Mouse (Mus musculus): ENCODE measurements around the gene Cers6.

The Cers6 gene

DNA sequence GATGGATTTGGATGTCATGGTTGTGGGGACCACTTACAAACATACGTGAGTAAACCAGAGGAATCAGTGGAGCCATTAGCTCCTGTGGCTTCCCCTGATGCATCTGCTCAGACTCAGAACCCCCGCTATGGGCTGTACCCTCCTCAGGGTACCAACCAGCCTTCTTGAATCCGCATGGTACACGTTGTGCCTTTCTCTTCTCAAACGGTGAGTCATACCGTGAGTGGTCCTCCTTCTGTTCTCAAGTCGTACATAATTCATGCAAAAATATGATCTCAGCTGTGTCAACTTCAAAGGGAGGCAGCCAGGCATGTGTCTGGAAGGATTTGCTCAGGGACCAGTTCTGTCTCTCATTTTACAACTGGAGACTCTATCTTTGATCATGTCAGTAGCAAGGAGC lies 23.3 kb downstream of the Cers6 start:
- DNase-seq (ENCODE audit: low spot score), result no peak

DNA sequence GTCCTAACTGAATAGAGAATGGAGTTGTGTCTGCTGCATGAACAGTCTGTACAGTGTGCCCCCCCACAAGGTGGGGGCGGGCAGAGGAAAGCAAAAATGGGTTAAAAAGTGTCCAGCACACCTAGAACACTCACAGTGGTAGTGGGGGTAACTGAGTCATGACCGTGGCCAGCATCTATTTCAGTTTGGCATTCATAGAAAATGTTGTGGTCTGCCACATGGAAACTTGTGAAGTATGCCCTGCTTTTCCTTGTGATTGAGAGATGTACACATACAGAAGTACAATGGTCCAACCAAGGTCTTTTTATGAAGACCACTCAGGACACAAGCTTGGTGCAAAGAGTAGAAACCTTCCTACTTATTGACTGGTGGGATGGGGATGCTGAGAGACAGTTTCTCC lies 24.0 kb downstream of the Cers6 start:
- DNase-seq (ENCODE audit: low spot score), result no peak

DNA sequence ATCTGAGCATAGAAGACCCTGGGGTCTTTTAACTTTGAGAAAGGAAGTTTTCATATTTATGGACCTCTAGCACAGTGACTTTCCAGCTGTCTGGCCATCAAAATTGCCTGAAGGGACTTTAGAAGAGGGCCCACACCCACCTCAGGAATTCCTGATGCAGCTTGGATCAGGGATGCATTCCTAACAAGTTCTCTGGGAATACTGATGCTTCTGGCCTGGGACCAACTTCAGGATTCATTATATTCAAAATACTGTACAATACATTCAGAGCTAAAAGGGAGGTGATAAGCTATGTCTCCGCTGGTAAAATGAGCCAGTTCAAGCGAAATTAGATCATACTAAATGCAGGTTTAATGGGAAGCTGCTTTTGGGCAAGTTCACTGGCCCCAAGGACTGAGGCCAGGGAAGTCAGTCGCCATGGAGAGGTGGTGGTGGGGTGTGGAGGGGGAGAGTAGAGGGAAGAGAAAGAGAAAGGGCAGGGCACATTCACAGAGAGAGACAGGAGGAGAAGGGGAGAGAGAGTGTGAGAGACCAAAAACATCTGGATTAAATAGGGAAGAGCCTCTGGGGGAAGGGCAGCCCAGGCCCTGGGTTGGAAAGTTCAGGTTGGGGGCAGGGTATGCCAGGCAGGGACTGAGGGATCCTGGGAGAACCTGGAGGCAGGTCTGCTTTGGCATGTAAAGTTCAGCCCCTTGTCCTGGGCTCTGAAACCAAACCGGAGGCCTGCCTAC lies 24.7 kb downstream of the Cers6 start:
- no peak for DNase-seq (ENCODE audit: low spot score)

DNA sequence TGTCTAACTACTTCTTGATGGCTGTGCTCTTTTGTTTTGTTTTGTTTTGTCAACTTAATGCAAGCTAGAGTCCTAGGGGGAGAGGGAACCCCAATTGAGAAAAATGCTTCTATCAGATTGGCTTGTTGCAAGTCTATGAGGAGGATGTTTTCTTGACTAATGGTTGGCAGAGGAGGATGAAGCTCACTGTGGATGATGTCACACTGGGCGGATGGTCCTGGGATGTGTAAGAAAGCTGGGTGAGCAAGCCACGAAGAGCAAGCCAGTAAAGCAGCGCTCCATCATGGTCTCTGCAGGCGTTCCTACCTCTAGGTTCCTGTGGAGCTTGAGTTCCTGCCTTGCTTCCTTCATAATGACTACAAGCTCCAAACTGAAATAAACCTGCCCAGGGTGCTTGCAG lies 25.4 kb downstream of the Cers6 start:
- no peak for DNase-seq (ENCODE audit: low spot score)

DNA sequence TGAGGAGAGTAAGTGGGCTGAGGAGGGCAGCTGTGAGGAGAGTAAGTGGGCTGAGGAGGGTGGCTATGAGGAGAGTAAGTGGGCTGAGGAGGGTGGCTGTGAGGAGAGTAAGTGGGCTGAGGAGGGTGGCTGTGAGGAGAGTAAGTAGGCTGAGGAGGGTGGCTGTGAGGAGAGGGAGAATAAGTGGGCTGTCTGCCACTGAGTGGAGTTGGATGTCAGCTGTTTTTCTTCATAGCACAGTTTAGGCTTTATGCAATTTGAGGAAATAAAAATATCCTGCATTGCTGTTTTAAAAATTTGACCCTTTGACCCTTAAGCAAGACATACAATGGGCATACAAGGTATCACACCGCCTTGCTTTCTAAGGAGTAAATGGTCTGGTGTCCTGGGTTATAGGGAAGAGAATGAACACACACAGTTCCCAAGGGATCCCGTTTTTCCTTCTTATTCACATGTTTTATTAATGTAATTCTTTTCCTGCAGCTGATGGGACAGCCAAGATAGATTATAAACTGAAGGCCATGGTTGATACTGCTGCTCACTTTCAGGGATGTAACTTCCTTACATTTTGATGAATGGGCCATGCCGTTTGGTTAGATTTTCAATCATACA lies 27.0 kb downstream of the Cers6 start:
- no peak for DNase-seq (ENCODE audit: low spot score)

DNA sequence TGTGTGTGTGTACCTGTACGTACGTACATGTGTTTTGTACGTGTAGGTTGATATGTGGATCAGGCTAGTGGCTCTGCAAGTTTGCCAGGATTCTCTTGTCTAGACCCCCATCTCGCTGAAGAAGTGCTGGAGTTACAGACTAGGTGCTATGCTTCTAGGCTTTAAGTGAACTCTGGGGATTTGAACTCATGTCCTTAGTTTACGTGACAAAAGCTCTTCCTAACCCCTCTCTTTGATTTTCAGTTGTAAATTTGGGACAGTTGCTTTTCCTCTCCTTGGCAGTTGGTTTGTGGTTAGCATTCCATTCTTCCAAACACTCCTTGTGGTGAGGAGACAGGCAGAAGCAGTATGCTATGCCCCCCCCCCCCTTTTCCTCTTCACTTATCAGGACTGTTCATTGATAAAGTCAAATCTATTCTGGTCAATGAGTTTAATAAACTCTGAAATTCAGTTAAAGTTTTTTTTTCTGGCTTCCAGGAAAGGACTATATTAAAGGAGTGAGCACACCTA lies 28.5 kb downstream of the Cers6 start:
- no peak for DNase-seq (ENCODE audit: low spot score)

DNA sequence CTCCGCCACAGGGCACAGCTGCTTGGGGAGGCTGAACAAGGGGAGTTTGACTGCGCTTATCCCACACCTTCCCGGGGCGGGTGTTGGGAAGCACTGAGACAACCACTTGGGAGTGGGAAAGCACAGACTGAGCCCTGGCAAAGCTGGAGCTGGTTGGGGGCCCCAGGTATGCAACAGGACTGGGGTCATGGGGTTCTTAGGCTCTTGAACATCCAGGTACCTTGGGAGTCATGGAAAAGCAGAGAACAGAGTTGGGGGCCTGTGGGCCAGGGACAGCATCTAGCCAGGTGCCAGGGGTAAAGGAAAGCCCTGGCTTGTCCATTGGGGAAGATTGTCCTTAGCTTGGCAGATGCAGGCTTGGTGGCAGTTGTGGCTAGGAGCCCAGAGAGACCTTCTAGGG lies 31.2 kb downstream of the Cers6 start:
- no peak for DNase-seq (ENCODE audit: low spot score)

DNA sequence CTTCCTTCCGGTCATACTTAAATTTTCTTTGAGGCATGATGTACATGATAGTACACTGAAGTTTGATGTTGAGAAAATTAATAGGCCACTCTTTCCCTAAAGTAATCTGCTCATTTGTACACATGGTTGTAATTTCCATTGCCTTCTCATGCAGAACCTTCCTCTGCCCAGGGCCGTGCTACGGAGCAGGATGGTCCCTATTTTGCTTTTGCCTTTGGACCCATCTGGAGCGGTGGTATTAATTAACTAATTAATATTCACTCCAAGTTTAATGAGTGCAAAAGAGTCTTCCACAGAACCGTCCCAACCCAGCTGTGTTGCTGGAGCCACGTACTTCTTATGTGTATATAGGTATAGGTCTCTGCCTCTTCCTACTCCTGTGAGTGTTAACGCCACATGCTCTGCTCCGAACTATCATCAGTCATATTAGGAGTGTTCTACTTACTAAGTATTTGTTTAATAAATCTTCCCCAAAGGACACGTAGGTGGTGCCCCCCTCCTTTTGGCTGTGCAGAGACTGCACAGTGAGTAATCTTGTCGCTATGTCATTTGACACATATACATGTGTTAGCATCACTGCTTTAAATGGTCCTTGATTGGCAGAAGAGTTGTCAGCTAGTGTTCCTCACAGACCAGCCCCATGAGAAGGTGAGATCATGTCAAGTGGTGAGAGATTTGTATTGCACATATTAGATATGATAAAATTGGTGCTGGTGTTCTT lies 34.0 kb downstream of the Cers6 start:
- DNase-seq (ENCODE audit: low spot score), result no peak

DNA sequence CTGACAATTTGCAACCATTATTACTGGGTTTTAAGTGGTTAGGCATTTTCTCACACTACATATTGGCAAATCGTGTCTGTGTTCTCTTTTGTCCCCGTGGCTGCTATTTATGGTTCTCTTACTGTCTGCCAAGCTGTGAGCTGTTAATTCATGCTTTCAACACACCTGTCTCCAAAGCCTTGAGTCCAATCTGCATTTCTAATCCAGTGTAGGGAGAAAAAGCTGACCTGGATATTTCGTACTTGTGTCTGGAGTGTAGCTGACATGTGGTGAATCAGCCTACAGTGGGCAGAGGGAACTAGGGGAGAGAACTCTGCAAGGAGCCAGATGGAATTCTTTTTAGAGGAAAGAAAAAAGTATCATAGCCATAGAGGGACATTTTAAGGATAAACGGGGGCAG lies 35.0 kb downstream of the Cers6 start:
- DNase-seq (ENCODE audit: low spot score), result no peak

DNA sequence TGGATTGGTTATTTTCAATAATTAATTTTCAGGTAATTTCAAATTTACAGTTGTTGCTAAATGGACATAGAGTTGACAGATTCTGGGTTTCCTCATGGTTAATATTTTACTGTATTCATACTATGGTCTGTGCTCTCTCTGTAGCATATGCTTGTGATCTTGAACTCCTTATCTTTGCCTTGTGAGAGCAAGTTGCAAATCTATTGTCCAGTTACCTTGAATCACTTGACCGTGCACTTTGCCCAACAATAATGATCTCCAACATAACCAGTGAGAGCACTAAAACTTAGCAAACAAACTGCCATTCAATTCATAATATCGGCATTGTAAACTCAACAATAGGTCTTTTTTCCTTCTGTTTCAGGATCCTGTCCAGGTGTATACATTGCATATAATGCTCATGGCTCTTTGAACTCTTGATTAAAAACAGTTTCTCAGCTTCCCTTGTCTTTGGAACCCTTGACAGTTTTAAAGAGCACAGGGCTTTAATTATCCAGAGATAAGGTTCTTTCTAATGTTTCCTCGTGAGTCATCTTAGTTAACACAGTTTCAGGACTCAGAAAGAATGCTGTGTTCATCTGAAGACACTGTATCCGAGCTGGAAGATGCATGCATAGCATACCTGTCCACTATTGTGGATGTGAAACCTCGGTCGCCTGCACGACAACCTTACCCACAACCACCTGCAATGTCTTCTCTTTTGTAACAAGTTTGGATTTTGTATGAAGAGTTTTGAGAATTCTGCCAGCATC lies 38.7 kb downstream of the Cers6 start:
- no peak for DNase-seq (ENCODE audit: low spot score)

DNA sequence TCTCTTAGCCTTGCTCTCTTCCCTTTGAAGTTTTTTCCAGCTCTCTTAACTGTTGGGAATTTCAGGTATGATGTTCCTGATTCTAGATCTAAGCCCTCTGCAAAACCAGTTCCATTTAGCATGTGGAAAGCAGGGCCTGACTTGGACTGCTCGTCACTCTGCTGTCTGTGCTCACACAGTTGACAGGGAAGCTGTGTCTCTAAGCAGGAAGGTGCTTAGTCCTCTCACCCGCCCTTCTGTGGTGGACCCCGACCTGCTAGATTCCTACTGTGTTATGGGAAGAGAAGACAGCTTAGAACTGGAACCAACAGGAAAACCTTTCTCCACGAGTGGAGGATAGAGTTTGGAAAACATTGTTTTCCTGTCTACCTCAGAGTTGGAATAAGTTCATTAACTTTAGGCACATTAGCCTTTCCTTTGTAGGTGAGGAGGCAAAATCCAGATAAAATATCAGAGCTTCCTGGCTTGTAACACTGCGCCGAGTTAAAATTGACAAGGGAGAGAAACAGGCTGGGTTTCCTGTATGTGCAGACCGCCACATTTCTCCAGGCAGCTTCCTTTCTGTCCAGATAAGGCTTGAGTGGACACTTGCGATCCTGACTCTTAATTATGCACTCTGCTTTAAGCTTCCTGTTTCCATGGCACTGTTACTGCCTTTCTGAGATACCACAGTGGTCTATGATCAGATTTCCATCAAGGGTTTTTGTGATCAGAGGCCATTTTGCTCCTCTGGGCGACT lies 39.6 kb downstream of the Cers6 start:
- no peak for DNase-seq (ENCODE audit: low spot score)

DNA sequence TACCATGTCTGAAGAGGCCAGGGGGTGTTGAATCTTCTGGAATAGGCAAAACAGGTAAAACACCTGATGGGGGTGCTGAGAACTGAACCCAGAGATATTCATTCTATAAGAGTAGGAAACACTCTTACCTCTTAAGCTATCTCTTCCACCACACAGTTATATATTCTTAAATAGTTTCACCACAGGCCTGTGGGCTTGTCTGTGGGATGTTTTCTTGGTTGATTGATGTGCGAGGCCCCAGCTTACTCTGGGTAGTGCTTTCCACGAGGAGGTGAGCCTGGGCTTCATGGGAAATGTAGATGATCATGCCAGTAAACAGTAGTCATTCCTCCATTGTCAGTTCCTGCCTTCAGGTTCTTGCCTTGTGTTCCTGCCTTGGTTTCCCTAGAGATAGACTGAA lies 40.5 kb downstream of the Cers6 start:
- DNase-seq (ENCODE audit: low spot score), result no peak

DNA sequence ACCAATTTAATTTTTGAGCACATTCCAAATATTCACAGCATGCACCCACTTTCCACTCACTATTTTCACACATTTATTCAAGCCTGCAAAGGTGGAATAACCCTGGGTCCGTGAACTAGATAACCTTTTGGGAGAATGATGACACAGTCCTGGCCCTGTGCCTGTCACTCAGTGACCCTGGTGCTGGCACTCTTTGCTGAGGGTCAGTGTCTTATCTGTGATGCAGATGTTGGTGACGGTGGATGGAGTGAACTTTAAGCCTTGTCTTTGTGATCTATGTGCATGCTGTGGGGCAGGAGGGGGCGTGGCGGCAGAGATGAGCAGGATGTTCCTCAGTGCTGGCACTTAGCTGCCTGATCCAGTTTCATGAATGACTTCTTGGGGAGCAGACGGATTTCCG lies 41.3 kb downstream of the Cers6 start:
- no peak for DNase-seq (ENCODE audit: low spot score)

DNA sequence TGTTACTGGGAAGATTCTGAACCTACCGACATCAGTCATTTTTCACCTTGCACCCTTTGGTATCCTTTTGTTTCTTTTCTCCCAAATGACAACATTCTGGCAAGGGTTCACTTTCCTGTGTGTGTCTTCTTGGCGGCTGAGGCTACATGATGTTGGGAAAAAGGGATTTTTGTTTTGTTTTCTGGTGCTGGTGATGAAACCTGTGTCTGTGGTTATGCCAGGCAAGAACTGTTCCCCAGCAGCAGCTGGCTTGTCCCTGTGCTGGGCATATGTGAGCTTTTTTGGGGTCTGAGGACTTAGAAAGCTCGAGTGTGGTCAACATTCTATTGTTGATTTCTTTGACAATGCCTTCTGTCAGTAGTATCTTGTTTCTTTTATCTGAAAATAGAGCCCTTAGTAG lies 45.7 kb downstream of the Cers6 start:
- no peak for DNase-seq (ENCODE audit: low spot score)

DNA sequence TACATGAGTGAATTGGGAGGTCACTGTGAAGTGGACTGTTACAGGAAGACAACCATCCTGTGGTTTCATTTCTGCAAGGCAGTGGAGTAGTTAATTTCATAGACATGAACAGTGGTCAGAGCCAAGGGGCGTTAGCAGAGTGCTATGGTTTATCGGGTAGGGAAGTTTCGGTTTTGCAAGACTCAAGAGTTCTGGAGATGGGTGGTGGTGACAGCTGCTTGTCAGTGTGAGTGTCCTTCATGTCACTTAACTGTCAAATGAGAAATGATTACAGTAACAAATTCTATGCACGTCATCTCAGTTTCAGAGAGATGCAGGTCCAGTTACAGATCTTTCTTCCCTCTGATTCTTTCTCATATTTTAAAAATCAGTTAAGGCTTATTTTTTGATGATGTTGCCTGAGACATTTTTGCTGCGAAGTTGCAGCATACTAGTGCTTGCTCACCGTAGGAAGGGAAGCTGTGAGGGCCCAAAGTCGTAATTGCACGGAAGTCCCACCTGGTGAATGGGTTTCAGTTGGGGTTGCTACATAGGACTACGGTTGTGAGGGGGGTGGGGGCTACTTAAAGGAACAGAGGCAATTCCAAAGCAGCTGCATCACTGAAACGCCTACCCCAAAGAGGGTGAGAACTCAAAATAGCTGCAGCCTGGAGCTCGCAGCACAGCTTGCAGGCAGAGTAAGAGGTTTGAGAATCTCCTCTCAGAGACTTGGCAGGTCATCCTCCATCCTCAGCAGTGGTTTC lies 46.7 kb downstream of the Cers6 start:
- no peak for DNase-seq (ENCODE audit: low spot score)

DNA sequence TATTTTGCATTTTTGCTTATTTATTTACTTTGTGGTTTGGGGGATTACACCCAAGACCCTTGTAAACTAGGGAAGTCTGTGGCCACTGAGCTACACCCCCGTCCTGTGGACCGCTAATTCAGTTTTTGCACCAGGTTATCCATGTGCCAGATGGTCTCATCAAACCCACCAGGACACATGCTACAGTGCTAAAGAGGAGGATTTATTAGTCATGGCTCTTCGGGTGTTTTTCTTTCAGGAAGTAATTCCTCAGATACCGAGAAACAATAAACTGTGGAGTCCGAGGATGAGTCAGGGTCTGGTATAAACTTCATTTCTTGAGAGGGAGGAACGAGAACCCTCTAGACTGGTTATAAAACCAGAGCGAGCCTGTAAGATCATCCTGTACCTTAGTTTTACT lies 49.5 kb downstream of the Cers6 start:
- no peak for DNase-seq (ENCODE audit: low spot score)

DNA sequence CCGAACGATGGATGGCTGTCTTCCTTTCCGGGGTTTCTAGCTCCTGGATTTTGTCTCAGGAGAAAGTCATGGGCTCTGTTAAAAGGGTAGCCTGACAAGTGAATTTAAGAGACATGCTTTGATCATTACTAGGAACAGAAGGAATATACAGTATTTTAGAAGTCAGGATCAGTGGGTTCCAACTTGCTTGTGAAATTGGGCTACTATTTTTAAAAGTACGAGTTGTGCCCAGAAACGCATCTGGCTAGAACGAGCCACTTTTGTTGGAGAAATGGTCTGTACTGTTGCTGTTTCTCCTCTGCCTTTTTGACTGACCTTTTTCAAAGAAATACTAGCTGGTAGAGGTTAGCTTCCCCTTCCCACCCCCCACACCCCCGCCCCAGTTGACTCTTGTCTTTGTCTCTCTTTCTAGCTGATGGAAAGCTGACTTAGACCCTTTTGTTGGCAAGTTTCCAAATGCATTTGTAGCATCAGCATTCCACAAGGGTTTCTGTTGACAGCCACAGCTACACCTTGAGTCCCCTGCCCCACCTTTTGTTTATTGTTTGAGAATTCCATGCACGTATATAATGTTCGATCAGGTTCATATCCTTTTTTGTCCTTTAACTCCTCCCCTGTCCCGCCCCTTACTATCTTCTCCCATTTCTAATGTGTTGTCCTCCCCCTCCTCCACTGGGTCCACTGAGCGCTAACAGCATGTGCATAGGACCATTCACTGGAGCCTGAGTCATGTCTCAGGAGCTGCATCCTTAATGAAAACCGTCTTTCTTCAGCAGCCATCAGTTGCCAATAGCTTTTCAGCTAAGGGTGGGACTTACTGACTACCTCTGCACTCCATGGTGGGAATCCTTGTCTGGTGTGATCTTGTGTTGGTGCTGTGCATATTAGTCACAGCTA lies 50.6 kb downstream of the Cers6 start:
- DNase-seq (ENCODE audit: low spot score), result no peak

DNA sequence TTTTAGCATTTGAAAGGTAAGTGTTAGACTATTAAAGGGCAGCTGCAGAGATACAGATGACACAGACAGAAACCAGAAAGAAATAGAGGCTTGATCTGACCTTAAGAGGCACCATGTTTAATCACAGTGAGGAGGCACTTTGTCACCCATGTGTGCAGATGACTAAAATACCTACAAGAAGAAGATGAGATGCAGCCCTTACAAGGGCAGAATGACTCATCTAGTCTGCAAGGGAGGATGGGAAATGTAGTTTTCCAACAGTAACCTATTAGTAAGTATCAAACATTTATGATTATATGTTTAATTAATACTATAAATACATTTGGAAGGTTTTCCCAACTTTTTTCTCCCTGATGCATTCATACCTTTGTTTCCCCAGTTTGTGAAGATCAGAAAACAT lies 54.5 kb downstream of the Cers6 start:
- no peak for DNase-seq (ENCODE audit: low spot score)

DNA sequence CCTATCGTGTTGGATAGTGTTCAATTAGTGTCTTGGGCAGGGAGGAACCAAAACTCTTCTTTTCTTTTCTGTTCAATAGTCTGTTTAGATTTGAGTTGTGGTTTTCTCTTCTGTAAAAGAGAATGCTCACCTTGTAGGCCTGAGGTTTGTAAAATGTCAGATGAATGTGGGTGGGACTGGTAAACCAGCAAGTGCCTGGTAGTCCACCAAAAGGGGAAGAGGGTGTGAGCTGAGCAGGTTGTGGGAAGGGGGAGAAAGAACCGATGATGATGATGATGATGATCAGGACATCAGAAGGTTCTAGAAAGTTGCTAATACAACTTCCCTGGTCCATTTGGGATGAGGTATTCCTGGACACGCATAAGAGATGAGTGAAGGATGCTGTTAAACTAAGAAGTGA lies 55.1 kb downstream of the Cers6 start:
- DNase-seq (ENCODE audit: low spot score), result no peak

DNA sequence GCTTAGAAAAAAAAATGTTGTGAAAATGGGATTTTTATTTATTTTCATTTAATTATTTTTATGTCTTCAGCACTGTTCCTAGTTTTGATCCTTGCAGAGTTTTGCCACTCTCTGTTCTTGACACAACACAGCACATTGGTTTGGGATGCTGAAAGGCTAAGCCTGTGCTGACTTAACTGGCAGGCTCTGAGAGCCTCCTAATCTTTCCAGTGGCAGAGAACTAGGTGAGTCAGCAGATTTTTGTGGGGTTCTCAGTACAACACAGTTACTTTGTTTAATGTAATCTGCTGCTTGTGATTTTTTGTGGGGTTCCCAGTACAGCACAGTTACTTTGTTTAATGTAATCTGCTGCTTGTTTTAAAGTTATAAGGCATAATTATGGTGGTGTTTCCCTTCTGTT lies 55.8 kb downstream of the Cers6 start:
- no peak for DNase-seq (ENCODE audit: low spot score)
